Mouse (Mus musculus) layer of hippocampus, adult 11-12 months (tissue): ENCODE results near the gene Cacna1c.

Experiments
- DNase-seq: peaks from one replicate; pipeline ENCODE4 v3.0.0; 2022; ENCODE audit warnings: low spot score

Cacna1c gene

DNA sequence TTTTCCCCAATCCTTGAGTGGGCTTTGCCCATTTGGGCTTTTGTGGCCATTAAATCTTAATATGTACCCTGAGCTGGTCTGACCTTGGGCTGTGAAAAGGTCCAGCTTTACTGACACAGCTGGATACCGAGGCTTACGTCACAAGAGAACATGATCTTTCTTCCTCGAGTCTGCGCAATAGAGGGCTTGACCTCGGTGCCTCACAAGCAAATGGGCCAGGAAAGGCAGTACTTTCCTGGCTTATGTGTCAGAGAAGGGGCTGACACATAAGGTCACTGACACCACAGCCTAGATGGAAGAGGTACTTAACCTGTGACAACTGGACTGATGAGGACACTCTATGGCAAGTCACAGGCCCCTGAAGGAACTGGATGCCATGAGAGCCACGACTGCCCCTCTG is 453.5 kb downstream of the Cacna1c start:
- DNase-seq = no peak

DNA sequence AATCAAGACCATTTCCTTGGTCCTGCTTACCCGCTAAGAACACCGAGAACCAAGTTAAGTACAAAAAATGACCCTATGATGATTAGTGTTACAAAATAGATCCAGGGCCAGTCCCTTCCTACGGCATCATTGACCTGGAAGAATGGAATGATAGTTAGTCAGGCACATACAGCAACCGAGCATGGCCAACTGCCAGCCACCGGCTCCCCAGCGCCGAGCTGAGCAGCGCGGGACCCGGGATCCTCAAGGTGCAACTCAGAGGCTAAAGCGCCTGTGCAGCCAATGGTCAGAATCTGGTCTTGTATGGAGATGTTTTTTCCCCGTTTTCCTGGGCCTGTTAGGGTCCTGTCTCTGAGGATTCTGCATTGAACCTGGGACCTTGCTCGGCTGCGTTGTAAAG is 454.4 kb downstream of the Cacna1c start:
- no peak for DNase-seq

DNA sequence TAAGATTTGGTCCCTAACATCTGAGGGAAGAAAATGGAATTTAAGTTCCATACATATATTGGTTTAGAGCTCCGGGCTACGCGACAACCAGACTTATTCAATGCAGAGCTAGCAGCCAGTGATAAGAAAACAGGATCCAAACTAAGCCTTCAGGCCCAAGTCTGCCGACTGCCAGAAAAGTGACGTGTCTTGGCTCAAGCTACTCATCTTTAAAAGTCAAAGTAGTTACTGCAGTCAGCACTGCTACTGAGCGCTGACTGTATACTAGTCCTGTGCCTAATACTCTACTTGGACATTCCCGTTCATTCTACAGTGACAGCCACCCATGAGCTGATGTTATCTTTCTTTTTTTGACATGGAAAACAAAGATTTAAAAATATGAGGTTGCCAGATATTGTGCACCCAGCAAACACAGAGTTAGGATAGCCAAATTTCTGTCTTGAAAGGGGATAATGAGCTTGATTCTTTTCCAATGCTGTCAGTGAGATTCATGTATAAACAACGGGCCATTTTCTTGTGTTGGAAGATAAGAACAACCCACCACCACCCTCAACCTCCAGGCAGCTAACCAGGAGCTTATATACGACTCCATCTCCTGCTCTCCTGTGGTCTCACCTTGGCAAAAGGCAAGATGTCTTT is 456.1 kb downstream of the Cacna1c start:
- DNase-seq = no peak

DNA sequence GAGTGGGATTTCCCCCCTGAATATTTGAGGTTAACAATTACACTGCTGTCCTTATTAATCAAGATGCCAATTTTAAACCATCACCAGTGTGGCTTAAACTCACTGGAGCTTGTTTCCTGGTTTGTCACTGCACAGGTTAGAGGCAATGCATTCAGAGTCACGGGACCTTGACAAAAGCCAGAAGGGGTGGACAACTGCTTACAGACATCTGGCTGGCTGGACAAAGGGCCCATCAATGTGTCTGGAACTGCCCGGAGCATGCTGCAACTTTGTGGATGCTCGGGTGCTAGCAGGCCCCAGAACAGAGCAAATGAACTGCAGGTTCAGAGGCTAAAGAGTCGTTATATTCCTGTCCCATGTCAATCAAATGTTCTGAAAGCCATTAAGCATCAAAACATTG is 456.9 kb downstream of the Cacna1c start:
- DNase-seq = no peak

DNA sequence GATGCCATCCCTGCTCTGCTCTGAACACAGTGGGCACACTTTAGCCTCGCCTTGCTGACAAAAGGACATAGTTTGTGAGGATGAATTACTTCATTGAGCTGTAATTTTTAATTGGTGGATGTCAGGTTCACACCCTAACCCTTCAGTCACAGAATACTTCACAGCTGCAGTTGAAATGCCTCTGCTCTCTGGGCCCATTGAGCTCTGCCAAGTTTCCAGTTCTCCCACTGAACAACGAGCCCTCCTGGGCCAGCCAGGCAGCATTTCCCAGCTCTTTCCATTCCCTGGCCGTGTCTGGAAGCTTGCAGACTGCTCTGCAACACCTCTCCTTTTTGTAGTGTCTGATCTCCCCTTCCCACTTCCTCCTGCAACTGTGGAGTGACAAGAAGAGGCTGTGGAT is 457.6 kb downstream of the Cacna1c start:
- no peak for DNase-seq

DNA sequence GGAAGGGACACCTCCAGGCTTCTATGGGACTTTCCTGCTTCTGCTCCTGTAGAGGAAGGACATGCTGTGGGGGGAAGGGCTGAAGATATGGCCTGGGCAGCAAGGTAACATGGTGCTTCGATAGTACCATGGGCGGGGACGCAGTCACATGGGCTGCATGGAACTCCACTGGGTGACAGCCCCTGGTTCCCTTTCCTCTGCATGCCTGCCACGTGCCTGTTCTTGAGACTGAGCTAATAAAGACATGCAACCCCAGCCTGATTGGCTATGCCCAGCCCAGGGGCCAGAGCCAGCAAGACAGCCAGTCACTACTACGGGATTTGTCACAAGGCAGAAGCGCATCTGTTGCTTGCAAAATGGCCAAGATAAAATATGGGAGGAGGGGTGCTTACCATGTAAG is 459.1 kb downstream of the Cacna1c start:
- DNase-seq = no peak

DNA sequence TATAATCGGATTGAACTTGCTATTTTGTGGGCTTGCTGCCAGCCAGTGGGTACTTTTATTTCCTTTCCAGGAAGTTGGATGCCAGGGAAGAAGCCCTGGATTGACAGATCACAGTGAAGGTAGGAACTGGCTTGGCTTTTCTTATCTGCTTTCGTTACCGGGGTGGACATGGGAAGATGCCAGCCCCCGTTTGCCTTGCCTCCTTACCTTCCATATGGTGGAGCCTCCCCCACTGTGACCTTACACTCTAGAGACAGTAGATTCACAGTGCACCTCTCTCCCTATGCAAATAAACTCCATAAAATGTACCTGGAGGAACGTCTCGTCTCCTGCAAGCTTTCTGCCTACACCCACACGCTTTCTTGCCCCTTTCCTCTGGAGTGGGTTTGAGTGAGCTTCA is 459.7 kb downstream of the Cacna1c start:
- DNase-seq = no peak

DNA sequence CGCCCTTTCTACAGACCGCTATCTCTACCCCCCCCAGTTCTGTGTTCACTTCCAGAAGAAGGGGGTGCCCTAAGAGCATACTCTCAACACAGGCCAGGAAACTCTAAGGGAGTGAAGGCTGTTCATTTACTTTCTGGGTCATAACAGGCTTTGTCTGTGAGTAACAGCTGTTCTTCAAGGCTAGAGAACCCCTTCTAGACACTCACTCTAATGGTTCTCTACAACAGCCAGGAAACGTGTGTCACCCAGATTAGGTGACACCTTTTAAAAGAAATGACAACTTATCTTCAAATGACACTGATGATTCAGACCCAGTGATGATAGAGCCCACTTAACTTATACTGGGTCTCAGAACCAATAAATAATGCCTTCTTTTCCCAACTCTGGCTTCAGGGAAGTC is 461.1 kb downstream of the Cacna1c start:
- DNase-seq = no peak

DNA sequence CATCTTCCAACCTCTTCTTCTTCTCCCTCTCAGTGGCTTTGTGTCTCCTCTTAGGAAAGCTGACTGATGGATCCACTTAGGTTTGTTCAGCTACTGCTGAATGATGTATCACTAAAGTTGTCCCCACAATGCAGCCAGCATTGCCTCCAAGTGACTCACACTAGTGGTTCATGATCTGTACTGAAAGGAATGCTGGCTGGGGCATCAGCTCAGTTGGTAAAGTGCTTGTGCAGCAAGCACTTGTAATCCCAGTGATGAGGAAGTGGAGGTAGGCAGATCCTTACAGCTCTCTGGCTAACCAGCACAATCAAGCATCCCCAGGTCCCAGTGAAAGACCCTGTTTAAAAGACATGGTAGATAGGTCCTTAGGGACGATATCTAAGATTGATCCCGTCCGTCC is 464.3 kb downstream of the Cacna1c start:
- no peak for DNase-seq

DNA sequence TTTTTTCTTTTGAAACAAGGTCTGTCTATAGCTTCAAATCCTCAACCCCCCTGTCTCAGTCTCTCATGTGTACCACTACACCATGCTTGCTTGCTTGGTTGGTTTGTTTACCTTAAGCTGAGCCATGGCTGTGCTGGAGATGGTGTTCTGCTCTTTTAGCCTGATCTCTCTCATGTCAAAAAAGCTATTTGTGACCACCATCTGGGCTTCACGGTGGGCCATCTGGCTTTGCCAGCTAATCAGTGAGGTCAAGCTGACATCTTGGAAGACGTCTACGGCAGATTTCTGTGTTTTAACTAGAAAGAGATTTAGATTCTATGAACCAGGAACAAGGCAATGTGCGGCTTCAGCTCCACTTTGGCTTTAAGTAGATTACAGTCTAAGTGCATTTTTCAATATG is 471.3 kb downstream of the Cacna1c start:
- no peak for DNase-seq

DNA sequence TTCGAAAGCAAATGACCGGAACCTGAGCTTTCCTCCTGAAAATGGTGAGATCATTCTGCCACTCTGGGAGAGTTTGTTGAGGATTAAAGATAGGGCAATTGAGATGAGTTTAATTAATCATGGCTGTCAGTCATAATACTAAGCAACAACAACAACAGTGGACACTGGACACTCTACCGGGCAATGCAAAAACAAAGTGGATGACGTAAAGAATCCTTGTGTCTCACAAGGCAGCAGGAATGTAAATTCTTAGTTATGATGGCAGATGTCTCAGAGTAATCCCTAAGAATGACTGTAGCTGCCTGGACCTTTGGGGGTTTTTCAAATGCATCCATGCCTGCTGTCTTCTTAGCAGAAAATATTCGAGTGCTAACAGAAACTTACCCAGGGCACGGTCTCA is 471.8 kb downstream of the Cacna1c start:
- no peak for DNase-seq

DNA sequence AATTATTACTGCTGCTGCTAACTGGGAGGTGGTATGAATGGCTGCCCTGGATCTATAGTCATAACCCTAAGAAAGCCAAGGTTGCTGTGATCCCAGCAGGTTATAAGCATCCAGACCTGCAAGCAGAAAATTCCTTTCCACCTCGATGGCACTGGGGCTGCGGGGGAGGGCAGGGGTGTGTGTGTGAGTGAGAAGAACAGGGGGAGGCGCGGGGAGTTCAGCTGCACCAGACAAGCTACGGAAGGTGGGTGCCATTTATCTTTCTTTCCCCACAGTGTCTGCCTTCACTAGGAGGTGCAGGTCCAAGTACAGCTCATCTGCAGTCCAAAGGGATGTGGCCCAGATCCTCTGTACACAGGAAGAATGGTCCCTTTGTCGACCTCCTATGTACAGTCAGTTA is 473.9 kb downstream of the Cacna1c start:
- DNase-seq = no peak

DNA sequence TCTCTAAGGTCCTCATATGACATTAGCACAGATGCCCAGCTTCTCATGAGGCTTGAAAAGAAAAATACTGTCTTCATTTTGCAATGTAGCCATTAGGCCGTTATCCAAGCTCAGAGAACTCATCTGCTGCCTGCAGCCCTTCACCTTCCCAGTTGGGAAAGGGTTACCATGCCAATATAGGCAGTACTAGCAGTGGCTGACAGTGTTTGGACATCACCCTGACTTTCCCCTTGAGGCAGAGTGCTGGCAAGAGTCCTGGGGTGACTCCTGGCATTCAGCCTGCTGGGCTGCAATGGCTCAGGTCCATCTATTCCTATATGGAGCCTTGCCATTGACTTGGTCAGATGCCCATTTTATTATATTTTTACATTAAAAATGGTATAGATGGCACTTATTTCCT is 476.7 kb downstream of the Cacna1c start:
- no peak for DNase-seq

DNA sequence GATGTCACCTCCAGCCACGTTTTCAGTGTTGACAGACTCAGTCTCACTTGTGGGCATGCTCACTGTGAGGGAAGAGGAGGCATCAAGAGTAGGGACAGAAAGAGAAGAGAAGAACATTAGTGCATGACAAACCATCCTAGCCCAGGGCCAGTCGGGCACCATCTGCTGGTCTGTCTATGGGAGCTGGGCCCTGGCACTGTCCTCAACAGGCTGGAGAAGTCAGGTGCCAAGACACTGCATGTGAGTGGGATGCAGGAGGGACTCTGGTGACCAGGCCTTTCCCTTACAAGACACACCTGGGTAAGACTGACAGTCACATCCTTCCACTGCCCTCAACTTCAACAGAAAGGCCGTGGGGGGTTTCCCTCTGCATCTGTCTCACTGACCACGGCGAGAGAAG is 482.9 kb downstream of the Cacna1c start:
- DNase-seq = no peak

DNA sequence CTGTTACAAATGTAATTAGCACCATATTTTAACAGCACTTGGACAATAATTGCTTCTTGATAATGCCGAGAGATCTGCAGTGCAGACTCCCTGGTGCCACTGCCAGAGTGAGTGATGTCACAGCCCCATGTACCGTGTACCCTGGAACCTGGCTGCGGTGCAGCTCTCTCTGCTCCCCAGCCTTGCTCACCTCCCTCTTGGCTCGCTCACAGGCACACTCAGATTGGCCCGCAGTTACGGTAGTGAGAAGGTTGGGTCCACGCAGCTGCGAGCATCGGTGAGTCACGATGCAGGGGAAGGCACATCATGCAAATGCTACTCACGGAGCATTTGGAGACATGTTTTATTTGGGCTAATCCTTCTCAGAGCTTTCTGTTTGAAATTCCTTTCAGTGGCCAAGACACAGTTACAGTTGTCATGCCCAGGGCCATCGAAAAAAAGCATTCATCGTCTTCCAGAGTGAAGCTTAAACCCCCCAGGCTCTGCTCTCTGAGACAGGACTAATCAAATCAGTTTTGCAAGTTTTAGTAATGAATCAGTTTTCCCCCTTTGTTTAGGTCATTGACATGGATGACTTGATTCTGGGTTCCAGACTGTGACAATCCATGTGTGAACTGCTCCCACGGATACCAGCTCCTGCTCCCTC is 484.4 kb downstream of the Cacna1c start:
- peak; percentile 41 for DNase-seq

DNA sequence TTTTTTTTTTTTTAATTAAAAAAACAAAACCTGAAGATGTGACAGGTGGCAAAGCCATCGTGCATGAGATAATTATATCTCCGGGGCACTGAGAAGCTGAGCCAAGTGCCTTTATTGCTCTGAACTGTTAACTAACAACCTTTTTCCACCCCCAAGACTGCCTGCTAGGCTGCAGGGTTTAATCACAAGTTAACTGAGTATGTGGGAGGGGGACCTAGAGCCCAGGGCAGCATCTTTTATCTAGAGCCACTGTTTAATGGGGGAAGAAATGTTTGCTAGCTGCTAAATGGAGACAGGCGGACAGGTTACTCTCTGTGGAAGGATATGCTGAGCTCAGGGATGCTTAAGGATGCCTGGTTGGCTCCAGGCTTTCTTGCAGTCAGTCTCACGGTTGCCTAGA is 489.2 kb downstream of the Cacna1c start:
- no peak for DNase-seq

DNA sequence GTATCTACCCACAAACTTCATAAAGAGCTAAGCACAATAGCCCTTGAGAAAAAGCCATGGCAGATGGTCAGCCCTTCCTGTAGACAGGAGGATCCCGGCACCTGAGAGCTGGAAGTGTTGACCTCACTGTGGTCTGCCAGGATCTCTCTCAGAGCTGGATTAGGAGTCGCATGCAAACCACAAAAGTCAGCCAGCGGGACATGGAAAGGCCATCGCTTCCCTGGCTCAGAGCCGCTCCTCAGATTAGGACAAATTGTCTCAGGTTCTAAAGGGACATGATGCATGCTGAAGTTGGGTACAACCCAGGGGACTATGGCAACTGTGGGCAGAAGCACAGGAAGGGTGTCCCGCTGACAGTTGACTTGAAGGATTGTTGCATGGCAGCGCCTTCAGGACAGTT is 490.4 kb downstream of the Cacna1c start:
- DNase-seq = no peak

DNA sequence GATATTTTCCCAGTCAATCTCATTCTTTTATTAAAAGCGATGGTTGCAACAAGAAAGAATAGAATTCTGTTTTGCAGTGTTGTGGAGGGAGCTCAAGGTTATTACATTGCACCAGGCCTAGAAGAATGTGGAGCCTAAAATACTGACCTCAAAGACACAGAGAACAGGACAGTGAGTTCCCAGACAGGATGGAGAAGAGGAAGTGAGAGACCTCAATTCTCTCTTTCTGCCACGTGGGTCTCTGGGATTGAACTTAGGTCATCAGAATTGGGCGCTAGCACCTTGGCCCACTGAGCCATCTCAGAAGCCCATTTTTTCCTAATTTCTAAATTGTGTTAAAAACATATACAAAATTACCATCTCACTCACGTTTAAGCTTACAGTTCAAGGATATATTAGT is 501.6 kb downstream of the Cacna1c start:
- no peak for DNase-seq

DNA sequence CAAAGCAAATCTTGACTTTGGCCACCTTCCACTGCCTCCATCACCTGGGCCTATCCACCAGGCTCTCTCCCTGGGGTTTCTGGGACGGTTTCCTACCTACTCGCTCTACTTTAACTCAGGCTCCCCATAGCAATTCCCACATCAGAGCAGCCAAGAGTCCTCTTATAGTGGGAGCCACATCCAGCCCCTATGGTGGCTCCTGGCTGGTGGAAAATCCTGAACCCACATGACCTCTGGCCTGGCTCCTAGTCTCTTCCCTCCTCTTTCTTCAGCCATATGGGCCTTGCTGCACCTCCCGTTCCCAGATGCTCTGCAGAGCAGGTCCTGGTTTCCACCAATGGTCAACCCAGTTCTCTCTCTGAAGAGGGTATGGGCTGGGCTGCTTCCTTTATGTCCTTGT is 506.8 kb downstream of the Cacna1c start:
- no peak for DNase-seq

DNA sequence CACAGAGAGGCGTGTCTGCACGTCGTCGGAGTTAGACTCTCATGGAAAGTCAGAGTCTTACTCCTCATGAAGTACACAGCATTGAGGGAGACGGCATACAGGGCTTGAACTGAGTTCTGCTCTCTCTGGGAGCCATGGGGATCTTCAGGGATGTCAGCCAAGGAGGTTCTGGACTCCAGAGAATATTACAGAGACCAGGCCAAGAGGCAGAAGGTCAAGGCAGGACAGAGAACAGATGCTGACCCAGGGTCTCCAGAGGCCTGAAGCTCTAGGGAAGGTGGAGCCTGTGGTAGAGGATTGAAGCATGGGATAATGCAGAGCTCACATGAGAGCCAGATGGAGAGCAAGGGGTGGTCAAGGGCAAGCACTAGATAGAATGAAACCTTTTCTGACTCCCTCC is 507.4 kb downstream of the Cacna1c start:
- no peak for DNase-seq

DNA sequence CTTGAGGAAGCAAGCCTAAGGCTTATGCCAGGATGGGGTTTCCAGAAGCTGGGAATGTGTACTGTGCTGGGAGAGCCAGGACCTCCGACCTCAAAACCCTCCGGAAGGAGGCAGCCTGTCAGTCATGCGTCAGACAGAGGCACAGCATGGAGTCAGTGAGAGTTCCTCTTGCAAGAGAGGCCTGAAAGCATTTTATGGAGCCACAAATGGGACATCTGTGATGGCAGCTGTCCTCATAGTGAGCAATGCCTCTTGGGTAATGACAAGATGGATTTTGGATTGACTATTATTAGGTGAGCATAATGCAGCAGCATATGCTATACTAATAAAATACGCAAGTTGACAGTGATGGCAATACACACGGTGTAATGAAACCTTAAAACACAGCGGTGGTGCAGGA is 515.4 kb downstream of the Cacna1c start:
- DNase-seq = peak; percentile 72

DNA sequence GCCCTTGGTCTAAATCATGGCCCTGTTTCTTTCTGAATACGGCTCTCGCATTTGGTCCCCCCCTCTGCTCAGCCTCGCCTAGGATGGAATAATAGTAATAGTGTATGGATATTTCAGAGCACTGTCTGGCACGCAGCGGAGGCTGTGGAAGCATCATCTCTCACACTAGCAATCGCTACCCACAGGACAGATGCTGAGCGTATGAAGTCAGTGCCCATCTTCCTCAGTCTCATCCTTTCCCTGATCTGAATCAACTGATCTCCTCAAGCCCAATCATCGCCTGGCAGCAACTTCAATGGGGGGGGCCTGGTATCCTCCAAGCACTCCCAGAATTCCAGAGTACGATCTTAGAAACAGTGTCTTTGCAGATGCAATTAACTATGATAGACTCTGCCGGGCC is 518.2 kb downstream of the Cacna1c start:
- no peak for DNase-seq

DNA sequence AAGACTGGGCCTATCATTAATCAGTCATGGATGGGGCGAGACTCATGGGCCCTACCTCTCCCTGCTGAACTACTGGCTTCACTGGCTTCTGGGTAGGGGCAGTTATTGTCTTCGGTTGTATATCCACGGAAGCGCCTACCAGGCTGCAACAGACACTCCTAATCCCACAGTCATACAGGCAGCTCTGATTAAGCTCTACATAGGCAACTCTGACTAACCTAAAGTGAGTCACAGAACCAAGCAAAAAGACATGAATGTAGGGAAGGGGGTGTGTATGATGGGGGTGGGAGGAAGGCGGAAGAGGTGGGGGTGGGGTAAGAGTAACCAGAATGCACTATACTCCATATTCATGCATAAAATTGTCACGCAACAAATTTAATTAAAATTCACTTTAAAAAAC is 518.9 kb downstream of the Cacna1c start:
- no peak for DNase-seq

DNA sequence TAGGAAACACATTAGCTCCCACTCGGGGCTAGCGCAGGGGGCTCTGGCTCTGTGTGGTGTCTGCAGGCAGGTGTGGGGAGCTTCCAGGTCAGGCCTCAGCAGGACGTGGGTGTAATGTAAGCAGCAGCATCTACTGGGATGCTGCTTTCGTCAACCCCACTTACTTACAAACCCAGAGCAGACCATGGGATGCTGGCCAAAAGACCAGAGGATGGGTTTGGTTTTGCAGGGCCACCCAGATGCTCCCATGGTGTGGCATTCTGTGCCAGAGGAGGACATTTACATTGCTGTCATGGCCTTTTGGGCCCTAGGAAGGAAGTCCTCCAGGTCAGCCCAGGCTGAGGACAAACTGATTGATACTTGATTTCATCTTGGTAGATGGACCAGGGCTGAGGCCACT is 521.4 kb downstream of the Cacna1c start:
- no peak for DNase-seq
